Mouse (Mus musculus) kidney, adult 2 months (tissue): ENCODE results near the gene Dcdc2b.

Experiments used
- CTCF ChIP-seq: fragments of 200-500 bp; conservative IDR thresholded peaks from 2 replicates; pipeline ENCODE4 v1.5.1; 2011; ENCODE audit warnings: low read depth, mild to moderate bottlenecking, control low read depth, low read length, moderate library complexity, mixed read lengths; ENCODE audit not compliant: insufficient read depth, insufficient read length
- POLR2A ChIP-seq: fragments of 200-500 bp; IDR thresholded peaks from one replicate; pipeline ENCODE4 v1.6.1; 2011; ENCODE audit warnings: low read depth, low read length, control low read depth

GRCm38 (mm10) chr4:129570028-129570427 is 44.0 kb downstream of the Dcdc2b start:
- no peak for TF ChIP-seq CTCF
- TF ChIP-seq POLR2A, result no peak
